Mouse (Mus musculus): ENCODE measurements at regions not wholly inside any gene's neighbourhood (a gene's known extent, or its start where the extent isn't known, plus 50 kb on each side); places are given as distances from the start of the nearest gene placed in this dataset.

GRCm38 (mm10) chr12:50899609-50900447 is 250.9 kb upstream of the Prkd1 start:
- TF ChIP-seq EP300 (IDR thresholded peaks at IDR 0.05; ENCODE audit: insufficient read depth, low read depth, low read length) = no peak
- no peak for TF ChIP-seq POLR2A (IDR thresholded peaks at IDR 0.05; ENCODE audit: insufficient read depth, low read length)
